Mouse (Mus musculus) megakaryocyte, embryonic 14.5 days (primary cell): Measurements from ENCODE around the gene Serpinb9b. TPM values are rescaled to one million over a fixed set of nuclear protein-coding genes. Genes with fewer than 3 reads are reported as not detected.
"Not testable (repeated sequence)": the region's sequence is repeated elsewhere in the genome, so short reads cannot be mapped to it uniquely, and the experiment has no call there.

Source experiments
- H3K27me3 ChIP-seq: replicated peaks from 2 replicates; pipeline ENCODE3; 2012; ENCODE audit warnings: inconsistent platforms
- H3K36me3 ChIP-seq: replicated peaks from 2 replicates; pipeline ENCODE3; 2012; ENCODE audit warnings: low read length, inconsistent platforms, mixed read lengths
- H3K4me1 ChIP-seq: 2 replicates; pipeline ENCODE4 v1.6.1; 2012; ENCODE audit warnings: inconsistent platforms
- H3K4me3 ChIP-seq: replicated peaks from 2 replicates; pipeline ENCODE3; 2012; ENCODE audit warnings: moderate library complexity, mild to moderate bottlenecking, inconsistent platforms
- H3K9me3 ChIP-seq: 2 replicates; pipeline ENCODE4 v1.6.1; 2012; ENCODE audit warnings: inconsistent platforms
- FLI1 ChIP-seq: IDR thresholded peaks from 2 replicates; pipeline ENCODE4 v1.6.1; 2012; ENCODE audit warnings: low read length, inconsistent platforms, mixed read lengths
- GATA1 ChIP-seq: IDR thresholded peaks from 3 replicates; pipeline ENCODE4 v1.6.1; 2012; ENCODE audit warnings: mixed read lengths, low read length, inconsistent platforms, borderline replicate concordance
- polyA plus RNA-seq: library from polyadenylated mRNA; stranded (reverse); fragments of >175 nt; gene quantifications from 2 replicates; pipeline ENCODE4 v1.2.3, GENCODE M21; 2012; ENCODE audit warnings: low replicate concordance; ENCODE audit not compliant: insufficient read depth

Gene Serpinb9b
- polyA plus RNA-seq, 1 experiment, result 0.12 TPM

DNA sequence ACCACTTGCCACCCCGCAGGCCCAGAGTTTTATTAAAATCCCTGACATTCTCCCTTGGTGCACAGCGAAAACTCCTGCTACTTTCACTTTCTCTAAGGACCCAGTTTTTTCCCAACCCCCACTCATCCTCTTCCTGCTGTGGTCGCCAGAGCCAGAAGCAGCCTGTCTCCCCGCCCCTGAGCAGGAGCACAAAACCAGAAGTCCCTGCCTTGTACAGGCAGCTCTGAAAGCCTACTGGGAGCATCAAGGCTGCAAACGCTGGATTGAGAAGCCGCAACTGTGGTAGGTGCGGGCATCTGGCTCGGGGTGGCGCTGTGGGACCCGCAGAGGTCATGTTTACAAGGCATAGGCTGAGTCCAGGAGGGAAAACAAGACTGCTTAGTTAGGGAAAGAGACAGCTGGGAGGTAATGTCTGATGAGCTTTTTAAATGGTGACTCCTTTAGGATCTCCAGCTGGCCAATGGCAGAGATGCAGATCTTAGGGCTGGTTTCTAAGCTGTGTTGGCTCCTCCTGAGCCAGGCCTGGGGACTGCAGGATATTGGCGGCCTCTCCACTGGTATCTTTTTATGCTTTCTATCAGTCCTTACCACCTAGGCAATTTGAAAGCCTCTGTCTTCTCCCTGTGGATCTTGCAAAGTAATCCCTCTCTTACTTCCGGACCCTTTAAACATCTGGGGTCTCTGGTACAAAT lies 22.7 kb upstream of the Serpinb9b start:
- no peak for TF ChIP-seq FLI1
- no peak for TF ChIP-seq GATA1
- Histone ChIP-seq H3K36me3 (peaks cover 27% of the 10 kb centered on the region), H3K27me3 (no peaks in the 10 kb centered on the region)

DNA sequence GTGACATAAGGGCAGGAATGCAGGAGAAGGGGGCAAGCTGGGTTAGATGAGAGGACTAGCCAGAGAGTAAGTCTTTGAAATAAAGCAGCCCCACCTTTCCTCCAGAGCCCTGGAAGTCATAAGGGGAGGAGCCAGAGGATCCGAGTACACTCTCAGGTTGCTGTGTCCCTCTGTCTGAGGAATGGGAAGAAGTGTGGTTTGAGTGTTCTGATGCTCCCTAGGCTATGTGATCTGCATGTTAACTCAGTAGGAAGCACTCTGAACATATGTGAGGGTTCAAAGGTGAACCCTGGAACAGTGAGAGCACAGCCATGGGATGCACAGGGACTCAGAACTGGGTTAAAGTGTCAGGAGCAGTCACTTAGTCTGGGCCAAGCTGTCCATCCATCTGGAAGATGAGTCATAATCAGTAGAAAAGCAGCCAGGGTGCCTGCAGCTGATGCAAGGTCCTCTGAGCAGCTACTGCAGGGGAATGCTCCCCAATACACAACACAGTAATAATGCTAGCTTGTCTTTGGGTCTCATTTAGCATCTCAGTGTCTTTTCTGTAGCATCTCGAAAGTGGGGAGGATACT lies 21.6 kb upstream of the Serpinb9b start:
- H3K9me3 ChIP-seq, result no peaks in the 10 kb centered on the region
- no peaks in the 10 kb centered on the region for H3K27me3 ChIP-seq
- H3K36me3 ChIP-seq, result peaks cover 38% of the 10 kb centered on the region
- H3K4me1 ChIP-seq, result peaks cover 51% of the 10 kb centered on the region
- H3K4me3 ChIP-seq, result peak overlapping the region; percentile 91
- TF ChIP-seq GATA1 (no peak), FLI1 (no peak)

More for the DNA sequence above, 22.7 kb upstream of the Serpinb9b start:
- H3K4me3 ChIP-seq, result peak overlapping the region; percentile 91
- no peaks in the 10 kb centered on the region for H3K9me3 ChIP-seq
- peaks cover 54% of the 10 kb centered on the region for H3K4me1 ChIP-seq

DNA sequence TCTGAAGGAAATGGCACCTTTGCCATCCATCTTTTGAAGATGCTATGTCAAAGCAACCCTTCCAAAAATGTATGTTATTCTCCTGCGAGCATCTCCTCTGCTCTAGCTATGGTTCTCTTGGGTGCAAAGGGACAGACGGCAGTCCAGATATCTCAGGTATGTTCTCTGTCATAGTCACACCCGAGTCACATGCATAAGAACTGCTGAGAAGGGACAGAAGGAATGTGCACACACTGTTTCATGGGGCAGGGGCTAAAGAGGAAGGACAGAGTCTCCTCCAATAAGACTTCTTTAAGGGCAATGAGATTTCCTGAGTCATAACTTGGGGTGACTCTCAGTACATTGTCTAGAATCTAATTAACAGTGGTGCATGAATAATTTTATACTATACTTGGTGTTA lies 20.7 kb upstream of the Serpinb9b start:
- TF ChIP-seq GATA1, result no peak
- TF ChIP-seq FLI1, result no peak
- Histone ChIP-seq H3K27me3 (no peaks in the 10 kb centered on the region), H3K4me3 (no peak overlapping the region), H3K36me3 (peaks cover 41% of the 10 kb centered on the region), H3K9me3 (no peaks in the 10 kb centered on the region), H3K4me1 (peaks cover 43% of the 10 kb centered on the region)

- Histone ChIP-seq H3K9me3 (0 out of 2 replicates have a peak, but pooled peaks cover 3% of the 10 kb centered on the region), H3K27me3 (no peaks in the 10 kb centered on the region), H3K4me1 (no peaks in the 10 kb centered on the region), H3K4me3 (no peak overlapping the region), H3K36me3 (peaks cover 66% of the 10 kb centered on the region)
- TF ChIP-seq GATA1 (no peak), FLI1 (no peak)
Measured at GRCm38 (mm10) chr13:33012395-33012794, 14.8 kb upstream of the Serpinb9b start.

GRCm38 (mm10) chr13:33013271-33013670 lies 13.9 kb upstream of the Serpinb9b start:
- peaks cover 5% of the 10 kb centered on the region; the same call in 1 of the 2 replicates for H3K9me3 ChIP-seq
- H3K27me3 ChIP-seq, result no peaks in the 10 kb centered on the region
- TF ChIP-seq FLI1, result no peak
- TF ChIP-seq GATA1, result no peak
- no peaks in the 10 kb centered on the region for H3K4me1 ChIP-seq
- H3K36me3 ChIP-seq, result peaks cover 62% of the 10 kb centered on the region
- H3K4me3 ChIP-seq, result no peak overlapping the region

DNA sequence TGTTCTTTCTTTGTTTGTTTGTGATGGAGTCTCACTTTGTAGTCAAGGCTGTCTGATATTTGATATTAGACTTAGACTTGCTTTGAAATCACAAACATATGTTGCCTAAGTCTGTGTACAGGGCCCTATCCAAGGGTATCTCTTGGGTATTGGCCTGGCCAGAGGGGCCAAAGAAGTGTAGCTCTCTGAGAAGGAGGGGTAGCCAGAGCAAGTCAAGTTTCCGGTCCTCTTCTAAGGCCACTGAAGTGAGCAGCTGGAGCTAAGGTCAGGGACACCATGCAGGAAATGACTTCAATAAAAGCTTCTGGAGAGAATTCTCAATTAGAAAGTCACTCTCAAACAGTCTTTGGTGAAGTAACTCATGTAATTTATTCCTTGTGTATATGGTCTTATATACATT lies 4.8 kb upstream of the Serpinb9b start:
- Histone ChIP-seq H3K27me3 (no peaks in the 10 kb centered on the region), H3K4me1 (peaks cover 21% of the 10 kb centered on the region), H3K9me3 (peaks cover 12% of the 10 kb centered on the region; the same call in 1 of the 2 replicates), H3K4me3 (no peak overlapping the region), H3K36me3 (peaks cover 3% of the 10 kb centered on the region)
- no peak for TF ChIP-seq FLI1

DNA sequence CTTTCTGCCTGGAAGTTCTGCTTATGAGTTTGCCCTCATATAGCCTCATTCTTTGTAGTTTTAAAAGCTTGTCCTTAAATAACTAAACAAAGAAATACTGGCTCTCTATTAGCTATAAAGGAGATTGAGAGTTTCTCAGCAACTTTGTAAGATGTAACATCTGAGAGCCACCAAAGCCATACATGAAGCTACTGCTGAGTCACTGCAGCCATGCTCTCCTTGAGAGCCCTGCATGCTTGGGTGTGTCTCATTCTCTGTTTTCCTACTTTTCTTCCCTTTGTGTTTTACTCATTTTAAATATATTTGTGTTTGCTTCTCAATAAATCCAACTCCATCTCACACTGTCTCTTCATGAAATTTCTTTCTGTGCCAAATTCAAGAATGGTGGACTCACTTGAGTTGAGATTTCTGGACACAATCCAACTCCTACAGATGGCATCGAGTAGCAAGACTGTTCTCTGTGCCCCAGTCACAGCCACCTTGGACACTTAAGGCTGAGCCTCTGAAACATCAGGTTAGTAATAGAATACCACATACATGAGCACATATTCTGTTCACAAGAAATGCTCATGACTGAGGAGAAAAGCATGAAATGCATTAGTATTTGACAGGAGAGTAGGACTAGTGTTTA lies 674 bp upstream of the Serpinb9b start:
- Histone ChIP-seq H3K4me3 (no peak overlapping the region), H3K27me3 (no peaks in the 10 kb centered on the region), H3K36me3 (no peaks in the 10 kb centered on the region), H3K4me1 (peaks cover 40% of the 10 kb centered on the region), H3K9me3 (no peaks in the 10 kb centered on the region)
- no peak for TF ChIP-seq FLI1
- TF ChIP-seq GATA1, result no peak

DNA sequence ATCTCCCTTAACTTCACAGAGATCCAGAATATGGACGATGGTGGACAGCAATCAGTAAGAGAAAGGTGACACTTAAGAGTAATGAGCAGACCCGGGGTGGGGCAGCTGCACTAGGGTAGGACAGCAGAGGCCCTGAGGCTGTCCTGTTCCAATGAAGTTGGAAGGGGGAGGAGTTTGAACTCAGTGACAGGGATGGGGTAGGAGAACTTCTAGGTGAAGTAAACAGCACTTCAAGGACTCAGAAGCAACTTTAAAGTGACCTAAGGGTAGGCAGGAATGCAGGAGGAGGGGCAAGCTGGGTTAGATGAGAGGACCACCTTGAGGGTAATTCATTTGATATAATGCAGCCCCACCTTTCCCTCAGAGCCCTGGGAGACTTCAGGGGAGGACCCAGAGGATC lies 930 bp downstream of the Serpinb9b start:
- no peak for TF ChIP-seq FLI1
- no peak for TF ChIP-seq GATA1

GRCm38 (mm10) chr13:33028550-33028949 lies 1.3 kb downstream of the Serpinb9b start:
- TF ChIP-seq FLI1, result no peak
- TF ChIP-seq GATA1, result no peak
- Histone ChIP-seq H3K4me3 (no peak overlapping the region), H3K27me3 (no peaks in the 10 kb centered on the region)

More for the DNA sequence above, 930 bp downstream of the Serpinb9b start:
- Histone ChIP-seq H3K36me3 (no peaks in the 10 kb centered on the region), H3K9me3 (no peaks in the 10 kb centered on the region), H3K4me3 (no peak overlapping the region), H3K4me1 (peaks cover 40% of the 10 kb centered on the region), H3K27me3 (no peaks in the 10 kb centered on the region)

GRCm38 (mm10) chr13:33029478-33029877 lies 2.3 kb downstream of the Serpinb9b start:
- H3K36me3 ChIP-seq, H3K4me3 ChIP-seq, H3K9me3 ChIP-seq, H3K27me3 ChIP-seq: not testable (repeated sequence)
- H3K4me1 ChIP-seq, result peaks cover 40% of the 10 kb centered on the region

More at GRCm38 (mm10) chr13:33028550-33028949, 1.3 kb downstream of the Serpinb9b start:
- no peaks in the 10 kb centered on the region for H3K9me3 ChIP-seq
- H3K36me3 ChIP-seq, result no peaks in the 10 kb centered on the region
- H3K4me1 ChIP-seq, result peaks cover 40% of the 10 kb centered on the region

GRCm38 (mm10) chr13:33030281-33030680 lies 3.1 kb downstream of the Serpinb9b start:
- Histone ChIP-seq H3K4me1 (peaks cover 40% of the 10 kb centered on the region), H3K27me3 (no peaks in the 10 kb centered on the region), H3K4me3 (no peak overlapping the region), H3K36me3 (no peaks in the 10 kb centered on the region), H3K9me3 (no peaks in the 10 kb centered on the region)
- no peak for TF ChIP-seq FLI1
- TF ChIP-seq GATA1, result no peak
